Mouse (Mus musculus) fat pad, adult 2 months (tissue): ENCODE results near the gene Tmem100.
A peak's percentile ranks its signal among the peaks of the same experiment; 100 is the strongest.

Source experiments
- DNase-seq: peaks from one replicate; pipeline ENCODE4 v3.0.0-alpha.2; 2011; ENCODE audit warnings: low read depth, low spot score; ENCODE audit errors: extremely low read depth

Gene Tmem100

GRCm38 (mm10) chr11:90029841-90030398 is at the start of gene Tmem100:
TSS of gene Tmem100 (plus strand) at chr11:90030348.
- DNase-seq = no peak

- DNase-seq = no peak
These were observed 47.2 kb upstream of the Tmem100 start for GRCm38 (mm10) chr11:89982918-89983317.

GRCm38 (mm10) chr11:89984436-89984835 is 45.7 kb upstream of the Tmem100 start:
- no peak for DNase-seq

- DNase-seq = no peak
These were observed 44.7 kb upstream of the Tmem100 start for GRCm38 (mm10) chr11:89985200-89986187.

GRCm38 (mm10) chr11:89986516-89986915 is 43.6 kb upstream of the Tmem100 start:
- no peak for DNase-seq

GRCm38 (mm10) chr11:89988936-89989589 is 41.1 kb upstream of the Tmem100 start:
- DNase-seq = no peak

GRCm38 (mm10) chr11:89991661-89992060 is 38.5 kb upstream of the Tmem100 start:
- no peak for DNase-seq

- DNase-seq = no peak
These were observed 35.4 kb upstream of the Tmem100 start for GRCm38 (mm10) chr11:89994706-89995105.

- no peak for DNase-seq
These were observed 34.6 kb upstream of the Tmem100 start for GRCm38 (mm10) chr11:89995596-89995995.

- DNase-seq = no peak
These were observed 33.7 kb upstream of the Tmem100 start for GRCm38 (mm10) chr11:89996406-89996805.

GRCm38 (mm10) chr11:89996856-89997255 is 33.3 kb upstream of the Tmem100 start:
- no peak for DNase-seq

- no peak for DNase-seq
These were observed 31.0 kb upstream of the Tmem100 start for GRCm38 (mm10) chr11:89998996-89999770.

- peak; percentile 68 for DNase-seq
These were observed 29.5 kb upstream of the Tmem100 start for GRCm38 (mm10) chr11:90000666-90001065.

- DNase-seq = peak; percentile 97
These were observed 28.5 kb upstream of the Tmem100 start for GRCm38 (mm10) chr11:90001396-90002230.

- no peak for DNase-seq
These were observed 27.7 kb upstream of the Tmem100 start, which contains the start of gene Pctp for GRCm38 (mm10) chr11:90002231-90002986. TSS of gene Pctp (minus strand) at chr11:90002894.

- DNase-seq = no peak
These were observed 27.2 kb upstream of the Tmem100 start for GRCm38 (mm10) chr11:90002987-90003348.

- DNase-seq = no peak
These were observed 26.8 kb upstream of the Tmem100 start for GRCm38 (mm10) chr11:90003386-90003785.

- no peak for DNase-seq
These were observed 24.0 kb upstream of the Tmem100 start for GRCm38 (mm10) chr11:90006111-90006510.

- no peak for DNase-seq
These were observed 22.2 kb upstream of the Tmem100 start for GRCm38 (mm10) chr11:90007791-90008531.
